Mouse (Mus musculus) lung, postnatal 25 days (tissue): ENCODE data around the gene Ptpn1.

Experiments
- DNase-seq: peaks from one replicate; pipeline ENCODE4 v3.0.0; 2022; ENCODE audit warnings: low spot score

Ptpn1 gene

GRCm38 (mm10) chr2:167931985-167932726, at the start of gene Ptpn1:
TSS of gene Ptpn1 (plus strand) at chr2:167932057.
- peak; percentile 99 for DNase-seq

DNA sequence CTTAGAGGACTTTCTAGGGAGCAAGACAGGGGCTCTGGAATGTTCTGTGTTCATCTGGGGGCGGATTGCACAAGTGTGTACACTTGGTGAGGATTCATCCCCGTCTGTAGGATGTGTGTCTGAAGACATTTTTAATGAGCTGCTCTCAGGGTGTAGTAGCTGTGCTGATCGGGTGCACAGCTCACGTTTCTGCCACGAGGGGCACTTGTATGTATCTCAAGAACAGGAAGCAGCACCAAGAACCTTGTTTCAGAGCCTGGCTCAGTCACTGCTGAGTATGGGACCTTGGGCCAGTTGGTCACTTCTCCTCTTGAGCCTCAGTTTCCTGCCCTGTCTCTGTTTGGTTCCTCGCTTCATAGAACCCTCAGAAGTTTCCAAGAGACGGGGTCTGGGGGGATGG, 45.4 kb upstream of the Ptpn1 start:
- DNase-seq: no peak

GRCm38 (mm10) chr2:167887516-167888347, 44.1 kb upstream of the Ptpn1 start:
- DNase-seq: peak; percentile 87

GRCm38 (mm10) chr2:167888834-167889233, 43.0 kb upstream of the Ptpn1 start:
- DNase-seq: no peak

DNA sequence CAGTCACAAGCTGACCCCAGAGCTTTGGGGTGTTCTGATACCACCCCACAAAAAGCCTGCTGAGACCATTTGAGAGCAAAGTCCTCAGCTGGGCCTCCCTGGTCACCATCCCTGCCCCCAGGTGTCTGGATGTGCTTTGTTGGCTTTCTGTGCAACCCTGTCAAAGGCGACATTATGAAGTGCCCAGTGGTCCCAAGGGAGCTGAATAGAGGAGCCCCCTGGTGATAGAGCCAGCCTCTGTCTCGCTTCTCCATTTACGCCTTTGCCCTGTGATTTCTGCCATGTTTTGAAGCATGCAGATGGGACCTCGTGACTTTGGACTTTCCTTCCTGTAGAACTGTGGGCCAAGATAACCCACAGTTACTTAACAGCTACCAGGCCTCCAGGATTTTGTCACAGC, 42.0 kb upstream of the Ptpn1 start:
- DNase-seq: no peak

GRCm38 (mm10) chr2:167891908-167892307, 39.9 kb upstream of the Ptpn1 start:
- DNase-seq: peak; percentile 77

DNA sequence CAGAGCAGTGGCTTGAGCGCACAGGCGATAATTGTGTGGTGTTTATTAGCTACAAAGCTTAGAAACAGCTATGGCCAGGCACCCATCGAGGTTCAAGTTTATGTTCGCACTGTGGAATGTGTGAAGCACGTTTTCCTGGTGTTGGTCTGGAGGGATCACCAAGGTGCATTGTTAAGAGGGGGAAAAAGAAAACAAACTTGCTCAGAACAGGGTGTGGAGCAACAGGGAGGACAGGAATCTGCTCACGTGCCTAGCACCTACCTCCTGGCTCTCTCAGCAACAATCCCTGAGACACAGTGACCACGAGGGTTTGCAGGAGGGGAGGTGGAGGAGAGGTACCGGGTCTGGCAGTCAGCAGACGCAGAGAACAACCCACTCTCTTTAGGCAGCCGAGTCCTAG, 38.2 kb upstream of the Ptpn1 start:
- peak; percentile 77 for DNase-seq

GRCm38 (mm10) chr2:167894948-167895372, 36.9 kb upstream of the Ptpn1 start:
- peak; percentile 83 for DNase-seq

GRCm38 (mm10) chr2:167897896-167898295, 34.0 kb upstream of the Ptpn1 start:
- DNase-seq: no peak

DNA sequence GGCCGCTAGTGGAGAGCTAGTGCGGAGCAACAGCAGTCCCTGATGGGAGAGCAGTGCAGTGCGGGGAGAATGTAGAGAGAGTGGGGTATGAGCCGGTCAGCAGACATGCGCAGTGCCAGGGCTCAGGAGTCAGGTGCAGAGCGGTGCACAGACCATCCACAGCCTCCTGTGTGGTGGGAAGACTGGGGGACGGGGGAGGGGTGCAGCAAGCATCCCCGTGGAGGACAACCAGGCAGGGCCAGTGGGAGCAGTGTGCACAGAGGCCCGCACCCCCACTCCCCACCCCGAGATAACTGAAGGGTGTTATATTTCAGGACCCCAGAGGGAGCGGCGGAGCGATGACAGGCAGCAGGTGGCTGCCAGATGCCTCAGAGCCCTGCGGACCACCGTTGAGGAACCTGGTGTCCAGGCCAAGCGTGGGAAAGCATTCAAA, 31.9 kb upstream of the Ptpn1 start:
- DNase-seq: no peak

DNA sequence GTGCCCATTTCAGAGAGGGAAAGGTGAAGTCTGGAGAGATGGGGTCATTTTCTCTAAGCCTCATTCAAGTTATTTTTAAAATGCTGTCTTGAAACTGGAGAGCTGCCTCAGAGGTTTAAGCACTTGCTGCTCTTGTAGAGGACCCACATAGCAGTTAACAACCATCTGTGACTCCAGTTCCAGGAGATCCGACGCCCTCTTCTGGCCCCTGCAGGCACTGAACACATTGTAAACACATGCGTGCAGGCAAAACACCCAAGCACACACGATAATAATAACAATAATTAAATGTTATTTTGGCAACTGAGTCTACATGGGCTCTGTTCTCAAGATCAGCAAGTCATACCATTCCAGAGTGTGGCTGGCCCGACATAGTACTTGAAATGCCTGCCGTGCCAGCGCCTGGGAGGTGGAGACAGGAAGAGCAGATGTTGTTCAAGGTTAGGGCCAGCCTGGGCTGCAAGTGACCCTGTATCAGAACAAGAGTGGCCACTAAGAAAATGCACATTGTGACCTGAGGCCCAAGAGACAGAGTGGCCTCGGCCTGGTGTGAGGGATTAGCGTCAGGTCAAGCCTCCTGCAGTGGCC, 29.6 kb upstream of the Ptpn1 start:
- no peak for DNase-seq

GRCm38 (mm10) chr2:167903242-167903952, 28.5 kb upstream of the Ptpn1 start:
- DNase-seq: peak; percentile 50

DNA sequence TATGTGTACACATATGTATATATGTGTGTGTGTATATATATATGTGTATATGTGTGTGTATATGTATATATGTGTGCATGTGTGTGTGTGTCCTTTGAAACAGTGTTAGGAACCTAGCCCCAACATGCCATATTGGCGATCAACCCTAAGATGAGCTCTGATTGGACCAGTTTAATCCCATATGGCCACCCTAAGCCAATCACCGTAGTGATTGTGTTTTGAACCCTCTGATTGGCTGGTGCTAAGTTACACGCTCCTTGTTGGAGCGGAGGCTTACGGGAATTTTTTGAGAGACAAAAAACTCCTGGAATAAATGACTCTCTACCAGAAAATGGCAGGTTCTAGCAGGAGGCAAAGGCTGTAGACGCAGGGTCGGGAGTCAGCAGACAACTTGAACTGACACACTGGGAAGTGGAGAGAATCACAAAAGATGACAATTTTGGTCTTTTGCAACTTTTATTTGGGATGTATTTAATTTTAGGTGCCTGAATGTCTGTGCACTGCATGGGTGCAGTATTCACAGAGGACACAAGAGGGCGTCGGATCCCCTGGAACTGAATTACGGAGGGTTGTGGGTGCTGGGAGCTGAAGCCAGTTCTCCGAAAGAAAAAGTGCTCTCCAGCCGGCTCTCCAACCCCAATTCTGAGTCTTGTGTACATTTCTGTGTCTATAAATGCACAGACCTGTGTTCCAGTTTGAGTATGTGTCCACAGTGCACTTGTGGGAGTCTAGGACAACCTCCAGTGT, 27.1 kb upstream of the Ptpn1 start:
- DNase-seq: no peak

- DNase-seq: no peak
Observed at GRCm38 (mm10) chr2:167905561-167905960, 26.3 kb upstream of the Ptpn1 start.

DNA sequence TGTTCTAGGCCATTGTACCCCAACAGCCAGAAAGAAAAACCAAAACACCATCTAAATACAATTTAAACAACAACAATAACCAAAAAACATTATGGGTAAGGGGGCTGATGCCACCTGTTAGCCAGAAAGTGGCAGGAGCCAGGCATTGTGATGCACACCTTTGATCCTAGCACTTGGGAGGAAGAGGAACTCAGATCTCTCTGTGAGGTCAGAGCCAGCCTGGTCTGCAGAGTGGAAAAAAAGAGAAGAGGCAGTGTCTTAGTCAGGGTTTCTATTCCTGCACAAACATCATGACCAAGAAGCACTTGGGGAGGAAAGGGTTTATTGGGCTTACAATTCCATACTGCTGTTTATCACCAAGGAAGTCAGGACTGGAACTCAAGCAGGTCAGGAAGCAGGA, 25.1 kb upstream of the Ptpn1 start:
- no peak for DNase-seq

- no peak for DNase-seq
Observed at GRCm38 (mm10) chr2:167909531-167910177, 22.2 kb upstream of the Ptpn1 start.

DNA sequence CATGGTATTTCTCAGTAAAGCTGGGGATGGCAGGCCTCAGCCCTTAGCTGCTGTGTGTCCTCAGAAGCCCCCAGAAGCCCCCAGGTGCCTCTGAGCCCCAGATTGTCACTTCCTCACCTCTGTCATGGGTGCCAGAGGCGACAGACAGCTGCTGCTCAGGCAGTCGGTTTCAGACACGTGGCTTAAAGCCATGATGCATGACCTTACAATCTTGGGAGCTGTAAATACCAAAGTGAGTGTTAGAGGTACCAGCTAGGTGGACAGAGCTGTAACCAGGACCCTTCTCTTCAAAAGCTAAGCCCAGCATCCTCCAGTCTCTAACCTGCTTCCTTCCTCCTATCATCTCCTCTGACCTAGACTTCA, 21.7 kb upstream of the Ptpn1 start:
- no peak for DNase-seq

DNA sequence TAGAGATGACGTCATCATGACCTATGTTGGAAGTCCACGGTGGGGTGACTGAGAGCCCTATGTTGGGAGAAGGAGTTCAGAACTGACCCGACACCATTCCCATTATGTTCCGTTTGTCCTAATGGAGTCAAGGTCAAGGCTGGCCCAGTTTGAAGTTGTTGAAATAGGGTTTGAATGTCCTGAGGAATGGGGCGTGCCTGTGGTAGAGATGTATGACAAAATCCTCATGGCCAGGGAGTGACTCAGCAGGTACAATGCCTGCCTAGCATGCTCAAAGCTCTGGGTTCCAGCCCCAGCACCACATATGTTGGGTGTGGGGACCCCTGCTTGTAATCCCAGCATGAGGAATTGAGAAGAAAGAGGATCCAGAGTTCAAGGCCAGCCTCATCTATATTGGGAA, 20.3 kb upstream of the Ptpn1 start:
- DNase-seq: no peak

DNA sequence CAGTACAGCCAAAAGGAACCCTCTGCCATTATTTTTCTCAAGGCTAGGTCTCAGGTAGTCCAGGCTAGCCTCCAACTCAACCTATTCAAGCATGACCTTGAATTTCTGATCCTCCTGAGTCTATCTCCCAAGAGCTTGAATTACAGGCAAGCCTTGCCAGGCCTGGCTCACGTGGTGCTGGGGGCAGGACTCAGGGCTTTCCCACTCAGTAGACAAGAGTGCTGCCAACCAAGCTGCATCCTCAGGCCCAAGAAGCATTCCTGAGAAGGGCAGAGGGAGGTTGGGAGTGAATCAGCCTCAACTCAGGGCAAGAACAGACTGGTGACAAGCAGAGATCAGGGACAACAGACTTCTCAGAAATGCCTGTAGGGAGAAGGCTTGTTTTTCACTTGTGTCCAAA, 12.8 kb upstream of the Ptpn1 start:
- DNase-seq: no peak

GRCm38 (mm10) chr2:167920041-167920440, 11.8 kb upstream of the Ptpn1 start:
- peak; percentile 48 for DNase-seq

GRCm38 (mm10) chr2:167920960-167921495, 10.8 kb upstream of the Ptpn1 start:
- peak; percentile 71 for DNase-seq
